Mouse (Mus musculus): ENCODE measurements around the gene Lsm11.

DNA sequence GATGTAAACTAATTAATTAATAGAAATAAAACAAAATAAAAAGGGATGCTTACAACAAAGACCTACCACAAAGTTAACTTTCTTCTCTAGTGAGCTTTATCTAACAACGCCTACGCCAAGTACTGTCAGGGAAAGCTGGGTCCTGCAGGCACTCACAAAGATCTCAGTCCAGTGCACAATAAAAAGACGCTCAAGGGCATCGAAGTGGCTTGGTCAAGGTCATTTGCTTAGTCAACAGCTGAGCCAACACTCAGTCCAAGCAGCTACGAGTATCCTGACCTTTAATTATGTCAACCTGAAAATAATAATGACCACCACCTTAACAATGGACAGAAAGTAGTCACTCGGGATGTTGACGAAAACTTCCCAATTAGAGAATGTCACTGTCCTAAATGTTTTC is 2.5 kb downstream of the Lsm11 start:
- TF ChIP-seq POLR2A (IDR thresholded peaks at IDR 0.05; ENCODE audit: low read depth, low read length): no peak
- TF ChIP-seq CTCF (conservative IDR thresholded peaks at IDR 0.05; ENCODE audit: insufficient read depth, insufficient read length, low read depth, low read length): no peak

Data from kidney, adult 2 months (tissue).